Mouse (Mus musculus) CH12.LX (cell line): Measurements from ENCODE around the gene Mitf. TPM values are rescaled to one million over a fixed set of nuclear protein-coding genes. Genes with fewer than 3 reads are reported as not detected.

ENCODE experiments used
- DNase-seq: peaks from one replicate; pipeline ENCODE4 v3.0.0-alpha.2; 2013; ENCODE audit errors: extremely low read depth
- H3K27ac ChIP-seq: 2 replicates; pipeline ENCODE4 v1.5.1; 2012; ENCODE audit warnings: low read depth, mild to moderate bottlenecking, control low read depth, moderate library complexity; ENCODE audit not compliant: insufficient read depth
- H3K27me3 ChIP-seq: replicated peaks from 2 replicates; pipeline ENCODE3; 2012; ENCODE audit warnings: inconsistent platforms
- H3K36me3 ChIP-seq, 2 experiments: replicated peaks in 1 of 2; 2 replicates each; pipeline versions ENCODE3 to v1.6.1; 2012; ENCODE audit warnings: inconsistent platforms in 1 of 2, low read length in 1 of 2, mild to moderate bottlenecking in 1 of 2, mixed read lengths in 1 of 2, moderate library complexity in 1 of 2; ENCODE audit not compliant: control insufficient read depth in 1 of 2, insufficient read depth in 1 of 2
- H3K4me1 ChIP-seq, 2 experiments: 2 replicates each; pipeline ENCODE4 v1.6.1; 2012; ENCODE audit warnings: inconsistent platforms in 1 of 2, moderate library complexity in 1 of 2; ENCODE audit not compliant: insufficient read depth in 2 of 2, control insufficient read depth in 1 of 2
- H3K4me2 ChIP-seq: 2 replicates; pipeline ENCODE4 v1.6.1; 2012; ENCODE audit warnings: low read depth, mild to moderate bottlenecking, control low read depth; ENCODE audit not compliant: poor library complexity, insufficient read depth, severe bottlenecking
- H3K4me3 ChIP-seq, 3 experiments: fragments of 150-350 bp in 1 of 3; sonication (generic) in 1 of 3; replicated peaks in 1 of 3; 2 replicates each; pipeline versions ENCODE3 to v1.5.1; 2011 to 2012; ENCODE audit warnings: low read depth in 2 of 3, low read length in 2 of 3, mild to moderate bottlenecking in 2 of 3, moderate library complexity in 2 of 3, control low read depth in 1 of 3, improper control_type of control experiment in 1 of 3, inconsistent platforms in 1 of 3, mixed read lengths in 1 of 3; ENCODE audit not compliant: poor library complexity in 1 of 3
- H3K79me2 ChIP-seq: replicated peaks from 2 replicates; pipeline ENCODE4 v1.6.1; 2012; ENCODE audit warnings: mild to moderate bottlenecking, moderate library complexity; ENCODE audit not compliant: control insufficient read depth, poor library complexity, insufficient read depth, severe bottlenecking; ENCODE audit errors: extremely low read depth
- H3K9ac ChIP-seq: 2 replicates; pipeline ENCODE4 v1.6.1; 2012; ENCODE audit warnings: low read depth, mild to moderate bottlenecking, control low read depth, moderate library complexity; ENCODE audit not compliant: insufficient read depth
- H3K9me3 ChIP-seq: replicated peaks from 2 replicates; pipeline ENCODE3; 2012; ENCODE audit warnings: low read length, inconsistent platforms, mixed read lengths
- CHD2 ChIP-seq: IDR thresholded peaks from 2 replicates; pipeline ENCODE4 v1.6.1; 2011; ENCODE audit warnings: low read length, improper control_type of control experiment
- E2F4 ChIP-seq: IDR thresholded peaks from 2 replicates; pipeline ENCODE4 v1.6.1; 2011; ENCODE audit warnings: low read depth, low read length, improper control_type of control experiment; ENCODE audit not compliant: insufficient replicate concordance
- ELF1 ChIP-seq: IDR thresholded peaks from 2 replicates; pipeline ENCODE4 v1.6.1; 2014; ENCODE audit warnings: low read depth, mild to moderate bottlenecking, inconsistent platforms, low read length, improper control_type of control experiment
- HCFC1 ChIP-seq: IDR thresholded peaks from 2 replicates; pipeline ENCODE4 v1.6.1; 2012; ENCODE audit warnings: low read depth, mild to moderate bottlenecking, inconsistent platforms, low read length, improper control_type of control experiment
- JUN ChIP-seq: IDR thresholded peaks from 2 replicates; pipeline ENCODE4 v1.6.1; 2011; ENCODE audit warnings: low read depth, mild to moderate bottlenecking, low read length, improper control_type of control experiment, moderate library complexity; ENCODE audit not compliant: insufficient read depth
- JUND ChIP-seq: conservative IDR thresholded peaks from 2 replicates; pipeline ENCODE4 v1.6.1; 2011; ENCODE audit warnings: low read depth, low read length, improper control_type of control experiment
- MAFK ChIP-seq: IDR thresholded peaks from 2 replicates; pipeline ENCODE4 v1.6.1; 2011; ENCODE audit warnings: low read length, improper control_type of control experiment; ENCODE audit not compliant: insufficient replicate concordance
- MXI1 ChIP-seq: IDR thresholded peaks from 2 replicates; pipeline ENCODE4 v1.6.1; 2011; ENCODE audit warnings: mild to moderate bottlenecking, low read depth, low read length, improper control_type of control experiment
- MYC ChIP-seq: IDR thresholded peaks from 2 replicates; pipeline ENCODE4 v1.6.1; 2011; ENCODE audit warnings: low read depth, mild to moderate bottlenecking, improper control_type of control experiment, low read length
- NRF1 ChIP-seq: IDR thresholded peaks from 2 replicates; pipeline ENCODE4 v1.6.1; 2014; ENCODE audit warnings: low read depth, mild to moderate bottlenecking, inconsistent platforms, low read length, improper control_type of control experiment, moderate library complexity
- PAX5 ChIP-seq: IDR thresholded peaks from 2 replicates; pipeline ENCODE4 v1.6.1; 2012; ENCODE audit warnings: low read length, inconsistent platforms, mixed read lengths
- POLR2AphosphoS2 ChIP-seq: IDR thresholded peaks from 2 replicates; pipeline ENCODE4 v1.6.1; 2011; ENCODE audit warnings: low read depth, low read length, improper control_type of control experiment
- RCOR1 ChIP-seq: conservative IDR thresholded peaks from 2 replicates; pipeline ENCODE4 v1.6.1; 2012; ENCODE audit warnings: low read depth, mild to moderate bottlenecking, inconsistent platforms, low read length, improper control_type of control experiment
- TBP ChIP-seq: conservative IDR thresholded peaks from 2 replicates; pipeline ENCODE4 v1.6.1; 2011; ENCODE audit warnings: low read depth, low read length, improper control_type of control experiment
- TCF12 ChIP-seq: IDR thresholded peaks from 2 replicates; pipeline ENCODE4 v1.6.1; 2014; ENCODE audit warnings: low read depth, mild to moderate bottlenecking, inconsistent platforms, low read length, improper control_type of control experiment
- UBTF ChIP-seq: IDR thresholded peaks from 2 replicates; pipeline ENCODE4 v1.6.1; 2012; ENCODE audit warnings: low read depth, mild to moderate bottlenecking, inconsistent platforms, low read length, improper control_type of control experiment, moderate library complexity
- USF1 ChIP-seq: IDR thresholded peaks from 2 replicates; pipeline ENCODE4 v1.6.1; 2014; ENCODE audit warnings: low read depth, mild to moderate bottlenecking, inconsistent platforms, low read length, improper control_type of control experiment
- USF2 ChIP-seq: conservative IDR thresholded peaks from 2 replicates; pipeline ENCODE4 v1.6.1; 2011; ENCODE audit warnings: low read depth, low read length, improper control_type of control experiment
- ZC3H11A ChIP-seq: IDR thresholded peaks from 2 replicates; pipeline ENCODE4 v1.6.1; 2012; ENCODE audit warnings: low read depth, mild to moderate bottlenecking, inconsistent platforms, low read length, improper control_type of control experiment
- ZKSCAN1 ChIP-seq: IDR thresholded peaks from 2 replicates; pipeline ENCODE4 v1.6.1; 2012; ENCODE audit warnings: low read depth, inconsistent platforms, low read length, improper control_type of control experiment, borderline replicate concordance
- dilution Hi-C: fragments of 300-500 bp; cut with MboI; formaldehyde crosslinking; loops from 2 replicates; pipeline ENCODE4 v1.14.3; 2020; ENCODE audit warnings: low sequenced_read_pairs; ENCODE audit not compliant: extremely low pct_unique_long_range_greater_than_20kb, extremely low pct_ligation_motif_present
- in situ Hi-C: fragments of 300-500 bp; cut with MboI; formaldehyde crosslinking; loops from 3 replicates; pipeline ENCODE4 v1.14.3; 2019; ENCODE audit warnings: low sequenced_read_pairs, low pct_ligation_motif_present, low pct_unique_long_range_greater_than_20kb, mixed read lengths
- polyA plus RNA-seq: library from polyadenylated mRNA; unstranded; fragments of >175 nt; gene quantifications from 2 replicates; pipeline ENCODE4 v1.2.1, GENCODE M21; 2012; ENCODE audit warnings: low read depth; ENCODE audit not compliant: insufficient read length
- total RNA-seq, 2 experiments: library from RNA; depleted of rRNA; stranded (reverse); fragments of 300-350 nt in 1 of 2; fragments of >200 nt in 1 of 2; gene quantifications; 2 replicates each; pipeline ENCODE4 v1.2.3; 2012 to 2014

The Mitf gene
- total and polyA plus RNA-seq, 3 experiments: 3.4 to 4.7 (median 3.6) TPM

GRCm38 (mm10) chr6:97937897-97938614 is 131.2 kb downstream of the Mitf start:
- Histone ChIP-seq H3K36me3 (peaks cover 0 to 3% of the 10 kb centered on the region in 2 experiments), H3K4me1 (no peaks in the 10 kb centered on the region), H3K4me2 (no peak overlapping the region), H3K27ac (no peak overlapping the region), H3K27me3 (no peaks in the 10 kb centered on the region), H3K9me3 (no peaks in the 10 kb centered on the region), H3K9ac (no peak overlapping the region), H3K4me3 (no peak overlapping the region), H3K79me2 (no peaks in the 10 kb centered on the region)
- dilution Hi-C loops: no loop called here
- in situ Hi-C loops: no loop called here
- no peak for TF ChIP-seq HCFC1
- no peak for TF ChIP-seq USF1
- TF ChIP-seq ELF1: no peak
- TF ChIP-seq E2F4: no peak
- no peak for TF ChIP-seq JUND
- no peak for TF ChIP-seq ZC3H11A
- TF ChIP-seq NRF1: no peak
- DNase-seq: no peak

- no peak overlapping the region for H3K4me3 ChIP-seq
Observed at GRCm38 (mm10) chr6:97940916-97941315, 134.1 kb downstream of the Mitf start.

More at GRCm38 (mm10) chr6:97940916-97941315, 134.1 kb downstream of the Mitf start:
- Histone ChIP-seq H3K36me3 (peaks cover 0 to 3% of the 10 kb centered on the region in 2 experiments), H3K9me3 (no peaks in the 10 kb centered on the region), H3K79me2 (no peaks in the 10 kb centered on the region), H3K4me2 (no peak overlapping the region), H3K4me1 (no peaks in the 10 kb centered on the region), H3K9ac (no peak overlapping the region), H3K27me3 (no peaks in the 10 kb centered on the region), H3K27ac (no peak overlapping the region)
- TF ChIP-seq TCF12: no peak
- TF ChIP-seq MAFK: no peak
- no peak for TF ChIP-seq JUND
- TF ChIP-seq HCFC1: no peak
- no peak for TF ChIP-seq POLR2AphosphoS2
- no peak for TF ChIP-seq PAX5
- no peak for TF ChIP-seq ZKSCAN1
- TF ChIP-seq MYC: no peak
- TF ChIP-seq CHD2: no peak
- TF ChIP-seq JUN: no peak
- no peak for TF ChIP-seq USF2
- TF ChIP-seq ELF1: no peak
- TF ChIP-seq TBP: no peak
- no peak for TF ChIP-seq UBTF
- no peak for TF ChIP-seq RCOR1
- TF ChIP-seq MXI1: no peak
- in situ Hi-C loops: no loop called here
- DNase-seq: no peak
- dilution Hi-C loops: no loop called here
